Mouse (Mus musculus): ENCODE results near the gene Zzef1.

- TF ChIP-seq USF1 (IDR thresholded peaks at IDR 0.05; ENCODE audit: low read depth): no peak
- no peak for TF ChIP-seq POLR2A (IDR thresholded peaks at IDR 0.05; ENCODE audit: insufficient read length, low read depth)
- no peak for TF ChIP-seq MAX (IDR thresholded peaks at IDR 0.05; ENCODE audit: low read depth)
- no peak for TF ChIP-seq MYOD1 (IDR thresholded peaks at IDR 0.05; ENCODE audit: control insufficient read depth in 1 of 3, insufficient read length in 2 of 3, low read depth in 2 of 3)
- TF ChIP-seq MYOG (IDR thresholded peaks at IDR 0.05; ENCODE audit: control insufficient read depth in 1 of 3, insufficient read depth in 1 of 3, insufficient read length in 2 of 3, low read depth in 2 of 3): no peak
- no peak for TF ChIP-seq TCF12 (IDR thresholded peaks at IDR 0.05; ENCODE audit: insufficient read depth, poor library complexity, severe bottlenecking)
- no peak for TF ChIP-seq TCF3 (IDR thresholded peaks at IDR 0.05; ENCODE audit: insufficient read length, low read depth)
- no peak for TF ChIP-seq POLR2AphosphoS2 (IDR thresholded peaks at IDR 0.05; ENCODE audit: insufficient read length, low read depth)
- TF ChIP-seq REST (IDR thresholded peaks at IDR 0.05; ENCODE audit: insufficient read depth, insufficient read length): no peak
- TF ChIP-seq CEBPB (IDR thresholded peaks at IDR 0.05; ENCODE audit: insufficient read depth, poor library complexity, severe bottlenecking): no peak
- no peak for TF ChIP-seq SRF (IDR thresholded peaks at IDR 0.05; ENCODE audit: control insufficient read depth, insufficient read length, low read depth)
Observed at GRCm38 (mm10) chr11:72764270-72764669, 31.8 kb upstream of the Zzef1 start.

All from myocyte (in vitro differentiated cells).